Mouse (Mus musculus): ENCODE measurements around the gene Gm10721.
"Not testable (repeated sequence)": the region's sequence is repeated elsewhere in the genome, so short reads cannot be mapped to it uniquely, and the experiment has no call there.

Gene Gm10721

GRCm38 (mm10) chr9:3012733-3013279, at the start of gene Gm10721:
Gm10721 (plus strand) TSS chr9:3013140.
- DNase-seq (ENCODE audit: low spot score in 2 of 2): not testable (repeated sequence)

GRCm38 (mm10) chr9:3000445-3000972, 12.4 kb upstream of the Gm10721 start, which contains the start of gene Gm10722:
Gm10722 (plus strand) TSS chr9:3000922.
- peak; percentile 4 to 34 for DNase-seq (ENCODE audit: low spot score in 2 of 2)

GRCm38 (mm10) chr9:3001006-3001405, 11.9 kb upstream of the Gm10721 start:
- DNase-seq (ENCODE audit: low spot score in 2 of 2): peak; percentile 3 to 31

- DNase-seq (ENCODE audit: low spot score in 2 of 2): peak; percentile 98 to 100
Measured at GRCm38 (mm10) chr9:3001948-3002659, 10.8 kb upstream of the Gm10721 start.

GRCm38 (mm10) chr9:3002794-3003396, 10.0 kb upstream of the Gm10721 start, which contains the start of gene Gm11168:
Gm11168 (plus strand) TSS chr9:3003346.
- DNase-seq (ENCODE audit: low spot score in 2 of 2): not testable (repeated sequence)

- DNase-seq (ENCODE audit: low spot score in 2 of 2): not testable (repeated sequence)
Measured at GRCm38 (mm10) chr9:3006179-3006578, 6.8 kb upstream of the Gm10721 start.

GRCm38 (mm10) chr9:3006636-3007035, 6.3 kb upstream of the Gm10721 start:
- DNase-seq (ENCODE audit: low spot score in 2 of 2): peak; percentile 90 to 100

- DNase-seq (ENCODE audit: low spot score in 2 of 2): not testable (repeated sequence)
Measured at GRCm38 (mm10) chr9:3007272-3007671, 5.7 kb upstream of the Gm10721 start.

GRCm38 (mm10) chr9:3009331-3009730, 3.6 kb upstream of the Gm10721 start:
- DNase-seq (ENCODE audit: low spot score in 2 of 2): not testable (repeated sequence)

GRCm38 (mm10) chr9:3012054-3012621, 802 bp upstream of the Gm10721 start:
- not testable (repeated sequence) for DNase-seq (ENCODE audit: low spot score in 2 of 2)

GRCm38 (mm10) chr9:3015354-3015753, 2.4 kb downstream of the Gm10721 start, which contains the start of gene Gm10720:
Gm10720 (plus strand) TSS chr9:3015654.
- DNase-seq (ENCODE audit: low spot score in 2 of 2): not testable (repeated sequence)

GRCm38 (mm10) chr9:3015896-3016295, 3.0 kb downstream of the Gm10721 start:
- DNase-seq (ENCODE audit: low spot score in 2 of 2): not testable (repeated sequence)

GRCm38 (mm10) chr9:3017108-3017507, 4.2 kb downstream of the Gm10721 start, which contains the start of gene Gm10719:
Gm10719 (plus strand) TSS chr9:3017408.
- DNase-seq (ENCODE audit: low spot score in 2 of 2): not testable (repeated sequence)

- DNase-seq (ENCODE audit: low spot score in 2 of 2): peak; percentile 82 to 93
Measured at GRCm38 (mm10) chr9:3018944-3019343, 6.0 kb downstream of the Gm10721 start.

- peak; percentile 55 to 74 for DNase-seq (ENCODE audit: low spot score in 2 of 2)
Measured at GRCm38 (mm10) chr9:3019835-3020727, 7.1 kb downstream of the Gm10721 start.

GRCm38 (mm10) chr9:3022316-3023008, 9.5 kb downstream of the Gm10721 start:
- peak; percentile 60 to 78 for DNase-seq (ENCODE audit: low spot score in 2 of 2)

- DNase-seq (ENCODE audit: low spot score in 2 of 2): peak; percentile 3 to 19
Measured at GRCm38 (mm10) chr9:3023312-3023984, 10.5 kb downstream of the Gm10721 start, which contains the start of gene Gm10718. Gm10718 (plus strand) TSS chr9:3023547.

GRCm38 (mm10) chr9:3023985-3024648, 11.2 kb downstream of the Gm10721 start:
- peak; percentile 73 to 85 for DNase-seq (ENCODE audit: low spot score in 2 of 2)

- peak; percentile 51 to 53 for DNase-seq (ENCODE audit: low spot score in 2 of 2)
Measured at GRCm38 (mm10) chr9:3024912-3025467, 12.1 kb downstream of the Gm10721 start, which contains the start of gene Gm10717. Gm10717 (plus strand) TSS chr9:3025417.

Data from urinary bladder, postnatal 36 days (tissue).